Mouse (Mus musculus) adrenal gland, adult 8-10 months (tissue): ENCODE measurements around the gene Srebf1. TPM values are rescaled to one million over a fixed set of nuclear protein-coding genes. Genes with fewer than 3 reads are reported as not detected.

Experiments used
- DNase-seq: peaks from one replicate; pipeline ENCODE4 v3.0.0; 2022
- total RNA-seq, 4 experiments: library from RNA; stranded (reverse); gene quantifications; 2 replicates each; pipeline ENCODE4 v1.2.4; 2022

Gene Srebf1
- total RNA-seq, 4 experiments from 2014 or later: 165 to 367 (median 213) TPM

DNA sequence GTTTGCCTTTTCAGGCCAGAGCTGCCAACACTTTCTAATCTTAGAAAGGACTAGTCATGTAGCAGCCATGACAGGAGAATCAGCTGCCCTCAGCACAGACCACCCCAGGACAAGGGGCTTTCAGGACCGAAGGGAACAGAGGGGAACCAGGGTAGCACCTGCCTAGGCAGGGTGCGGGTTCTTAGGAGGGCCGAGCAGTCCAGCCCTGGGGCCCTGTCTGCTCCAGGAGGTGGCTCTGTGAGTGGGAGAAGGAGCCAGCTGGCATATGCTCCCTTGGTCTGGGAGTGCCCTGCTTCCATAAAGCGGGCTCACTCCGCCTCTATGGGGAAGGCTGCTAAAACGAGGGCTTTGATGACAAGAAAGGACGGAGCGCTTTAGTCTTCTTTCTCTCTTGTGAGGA lies 10.9 kb upstream of the Srebf1 start:
- no peak for DNase-seq

DNA sequence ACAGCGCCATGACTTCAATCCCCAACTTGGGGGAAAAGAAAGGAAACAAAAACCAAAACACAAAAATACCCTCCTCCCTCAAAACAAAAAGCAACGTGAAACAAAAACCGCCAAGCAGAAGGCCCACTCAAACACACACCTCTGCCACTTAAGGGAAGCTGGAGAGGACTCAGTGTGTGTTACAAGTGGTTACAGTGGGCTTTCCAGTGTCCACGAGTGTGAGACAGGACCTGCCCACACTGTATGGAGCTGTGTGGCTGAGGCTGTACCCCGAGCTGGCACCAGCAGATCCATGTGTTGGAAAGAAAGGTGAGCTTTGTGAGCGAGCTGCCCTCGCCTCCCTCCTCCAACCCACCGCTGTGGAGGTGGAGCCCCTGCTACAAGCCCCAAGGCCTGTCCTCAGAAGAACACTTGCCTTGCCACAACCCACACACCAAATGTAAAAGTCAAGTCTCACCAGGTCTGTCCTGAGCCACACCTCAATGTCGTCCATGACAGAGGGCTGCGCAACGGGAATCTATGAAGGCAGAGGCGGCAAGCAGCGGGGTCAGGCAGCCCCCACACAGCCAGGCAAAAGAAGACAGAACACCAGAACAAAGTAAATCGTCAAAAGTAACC lies 10.2 kb upstream of the Srebf1 start:
- no peak for DNase-seq

DNA sequence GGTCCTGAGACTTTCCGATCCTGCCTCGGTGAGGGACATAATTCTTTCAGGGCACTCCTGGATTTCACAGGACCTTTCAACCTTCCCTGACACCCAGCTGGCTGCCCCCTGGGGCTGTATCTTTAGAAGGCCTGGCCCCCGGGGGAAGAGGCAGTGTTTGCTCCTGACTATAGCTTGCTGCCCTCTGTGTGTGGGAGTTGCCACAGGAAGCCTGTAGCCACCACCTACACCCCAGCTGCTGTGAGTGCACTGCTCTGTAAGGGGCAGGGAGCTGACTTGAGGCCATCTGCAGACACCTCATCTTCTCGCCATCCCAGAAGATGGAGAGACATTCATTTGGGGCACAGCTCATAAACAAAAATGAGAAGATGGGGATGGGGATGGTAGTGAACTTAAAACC lies 9.6 kb upstream of the Srebf1 start:
- DNase-seq: no peak

DNA sequence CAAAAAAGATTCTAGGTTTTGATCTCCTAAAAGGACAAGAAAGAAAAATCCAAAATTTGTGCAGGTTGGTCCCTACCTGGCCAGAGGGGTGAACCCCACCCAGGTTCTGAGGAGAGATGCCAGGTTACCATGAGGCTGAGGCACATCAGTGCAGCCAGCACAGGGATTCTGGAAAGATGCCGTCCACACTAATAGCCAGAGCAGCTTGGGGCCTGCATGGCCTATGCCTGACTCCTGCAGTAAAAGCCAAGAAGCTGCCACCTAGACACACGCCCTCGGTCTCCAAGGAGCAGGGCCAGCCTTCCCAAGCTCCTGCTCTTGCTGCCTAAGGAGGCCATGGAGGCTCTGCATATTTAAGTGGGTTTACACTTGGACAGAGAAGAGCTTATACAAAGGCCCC lies 8.9 kb upstream of the Srebf1 start:
- DNase-seq: no peak

DNA sequence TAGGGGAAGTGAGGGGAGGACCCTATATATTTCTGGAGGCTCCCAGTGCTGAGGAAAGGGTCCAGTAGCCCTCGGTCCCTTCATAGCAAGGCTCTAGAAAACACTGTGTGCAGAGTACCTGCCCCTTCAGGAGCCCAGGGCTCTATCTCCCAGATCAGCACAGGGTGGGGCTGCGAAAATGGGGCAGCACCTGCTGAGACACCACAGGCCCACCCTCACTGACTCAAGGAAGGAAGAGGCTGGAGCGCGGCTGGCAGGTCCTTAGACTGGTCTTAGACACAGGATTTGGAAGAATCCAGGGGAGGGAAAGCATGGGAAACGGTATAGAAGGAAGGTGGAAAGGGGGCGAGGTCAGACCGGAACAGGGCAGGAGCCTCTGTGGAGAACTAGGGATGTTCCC lies 8.1 kb upstream of the Srebf1 start:
- DNase-seq: no peak

DNA sequence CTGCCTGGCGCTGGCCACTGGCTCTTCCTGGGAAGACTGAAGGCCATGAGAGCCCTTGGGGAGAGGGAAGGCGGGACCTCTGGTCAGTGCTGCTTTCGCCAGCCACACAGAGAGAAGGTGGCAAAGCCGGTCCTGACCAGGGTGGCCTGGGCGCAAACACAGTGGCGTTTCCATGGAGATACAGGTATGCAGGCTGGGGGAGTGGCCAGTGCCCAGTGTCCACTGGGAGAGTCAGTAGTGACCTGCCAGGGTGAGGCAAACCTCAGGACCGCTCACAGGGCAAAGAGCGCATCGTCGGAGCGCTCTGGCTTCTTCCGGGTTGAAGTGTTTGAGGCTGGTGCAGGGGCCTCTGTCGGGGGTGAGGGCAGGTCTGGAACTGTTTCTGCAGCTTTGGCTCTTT lies 7.4 kb upstream of the Srebf1 start:
- no peak for DNase-seq

DNA sequence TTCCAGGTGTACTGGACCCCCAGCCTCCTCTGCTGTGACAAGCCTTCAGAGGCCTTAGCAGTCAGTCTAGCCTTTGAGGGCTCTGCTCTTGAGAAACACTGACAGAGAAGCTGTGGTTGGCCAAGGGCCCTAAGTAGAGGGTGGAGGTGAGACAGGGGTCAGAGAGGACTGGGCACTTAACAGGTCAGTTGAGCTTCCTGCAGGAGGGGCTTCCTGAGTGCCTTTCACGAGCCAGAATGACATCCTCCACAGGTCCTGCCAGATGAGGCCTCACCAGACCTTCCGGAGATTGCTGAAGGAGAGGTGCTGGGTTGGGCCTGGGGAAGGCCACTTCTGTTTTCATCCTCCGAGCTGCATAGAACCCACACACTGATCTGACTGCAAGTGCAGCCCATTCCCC lies 6.1 kb upstream of the Srebf1 start:
- DNase-seq: peak; percentile 3

DNA sequence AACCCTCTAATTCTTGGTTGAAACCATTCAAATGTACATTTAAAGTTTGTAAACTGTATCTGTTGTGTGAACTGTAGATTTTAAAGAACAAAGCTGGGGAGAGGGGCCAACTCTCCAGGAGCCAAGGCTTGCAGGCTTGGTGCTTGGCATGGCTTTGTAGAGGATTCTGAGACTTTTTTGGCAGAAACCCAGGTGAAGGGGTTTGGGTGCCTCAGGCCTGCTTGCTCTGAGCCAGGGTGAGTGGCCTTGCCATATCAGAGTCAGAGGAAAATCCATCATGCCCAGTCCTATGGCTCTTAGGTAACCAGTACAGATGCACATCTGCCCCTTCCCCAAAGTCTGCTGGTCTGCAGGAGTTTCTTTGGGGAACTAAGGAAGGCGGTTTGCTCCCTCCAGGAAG lies 3.5 kb upstream of the Srebf1 start:
- peak; percentile 52 for DNase-seq

DNA sequence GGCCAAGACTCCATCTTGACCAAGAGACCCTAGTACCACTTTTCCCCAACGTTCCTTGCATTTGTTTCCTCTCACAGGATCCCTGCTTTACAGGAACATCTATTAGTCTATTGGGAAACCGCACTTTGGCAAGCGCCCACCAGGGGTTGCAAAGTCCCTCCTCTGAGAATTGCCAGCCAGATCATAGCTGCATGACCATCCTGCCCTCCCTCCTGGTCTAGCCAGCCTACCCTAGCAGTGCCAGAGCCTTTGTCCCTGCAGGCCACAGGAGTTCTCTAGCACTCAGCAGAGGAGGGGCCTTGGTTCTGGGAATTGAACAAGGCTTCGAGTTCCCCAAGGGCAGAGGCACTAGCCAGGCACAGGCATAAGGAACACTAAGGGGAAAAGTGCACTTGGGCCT lies 2.3 kb upstream of the Srebf1 start:
- peak; percentile 72 for DNase-seq

DNA sequence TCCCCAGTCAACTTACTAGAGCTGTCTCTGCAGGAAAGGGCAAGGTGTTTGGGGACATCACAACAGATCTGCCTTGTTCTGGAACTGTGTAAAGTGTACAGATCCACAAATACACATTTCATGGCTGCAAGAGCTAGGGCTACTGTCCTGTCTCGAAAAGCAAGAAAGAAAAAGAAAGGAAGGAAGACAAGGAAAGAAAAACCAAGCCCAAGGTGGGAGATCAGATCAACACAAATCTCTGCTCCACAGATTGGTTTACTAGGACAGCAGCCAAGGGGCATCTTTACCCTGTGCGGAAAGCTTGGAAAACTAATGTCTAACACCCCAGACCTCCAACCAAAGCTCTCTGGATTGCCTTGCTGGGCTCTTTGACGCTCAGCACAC lies 304 bp downstream of the Srebf1 start:
- no peak for DNase-seq

DNA sequence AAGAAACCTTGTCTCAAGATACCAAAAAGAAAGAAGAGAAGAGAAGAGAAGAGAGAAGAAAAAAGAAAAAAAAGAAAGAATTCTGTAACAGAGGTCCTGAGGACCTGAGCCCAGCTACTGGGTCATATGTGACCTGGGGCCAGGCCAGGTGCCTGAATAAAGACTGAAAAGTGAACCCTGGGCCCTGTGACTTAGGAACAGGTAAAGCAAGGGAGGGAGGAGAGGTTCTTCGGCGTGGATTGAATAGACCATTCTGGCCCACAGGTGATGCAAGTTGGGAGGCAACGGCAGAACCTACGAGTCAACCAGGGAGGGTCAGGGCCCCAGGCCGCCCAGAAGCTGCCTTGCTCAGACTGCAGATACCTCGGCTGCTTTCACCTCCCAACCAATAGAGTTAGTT lies 956 bp downstream of the Srebf1 start:
- no peak for DNase-seq

DNA sequence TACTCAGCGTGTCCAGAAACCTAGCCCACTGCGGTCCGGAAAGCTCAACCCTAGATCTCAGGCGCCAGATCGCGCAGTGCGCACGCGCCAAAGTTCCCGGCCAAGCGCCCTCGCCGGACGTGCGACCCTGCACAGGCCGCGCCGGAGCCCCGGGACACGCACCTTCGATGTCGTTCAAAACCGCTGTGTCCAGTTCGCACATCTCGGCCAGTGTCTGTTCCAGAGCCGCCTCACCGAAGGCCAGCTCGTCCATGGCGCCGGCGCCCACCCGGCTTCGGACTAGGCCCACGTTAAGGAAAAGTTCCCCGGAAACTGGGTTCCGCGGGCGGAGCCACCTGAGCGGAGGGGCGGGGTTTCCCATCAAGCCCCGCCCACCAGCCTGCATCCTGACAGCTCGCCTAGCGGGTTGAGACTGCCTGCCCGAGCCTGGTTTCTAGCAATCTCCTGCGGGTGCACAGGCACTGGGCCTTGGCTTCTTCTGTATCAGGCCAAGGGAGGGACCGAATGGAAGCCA lies 2.0 kb downstream of the Srebf1 start:
- peak; percentile 85 for DNase-seq

DNA sequence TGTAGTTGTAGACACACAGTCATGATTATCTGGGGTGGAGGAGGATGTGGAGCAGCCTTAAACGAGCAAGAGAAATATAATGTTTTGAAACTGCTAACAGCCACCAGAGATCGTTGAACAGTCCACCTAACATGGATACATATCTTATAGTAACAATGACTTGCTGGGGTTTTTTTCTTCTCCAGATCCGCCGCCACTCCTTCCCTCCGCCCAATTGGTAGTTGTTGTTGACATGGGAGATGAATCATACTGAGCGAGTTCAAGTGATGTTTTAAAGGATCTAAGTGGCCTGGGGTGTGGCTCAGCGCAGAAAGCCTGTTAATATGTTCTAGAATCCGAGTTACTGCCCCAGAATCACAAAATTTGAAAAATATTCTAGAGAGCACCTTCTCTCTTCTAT lies 2.8 kb downstream of the Srebf1 start:
- DNase-seq: no peak

DNA sequence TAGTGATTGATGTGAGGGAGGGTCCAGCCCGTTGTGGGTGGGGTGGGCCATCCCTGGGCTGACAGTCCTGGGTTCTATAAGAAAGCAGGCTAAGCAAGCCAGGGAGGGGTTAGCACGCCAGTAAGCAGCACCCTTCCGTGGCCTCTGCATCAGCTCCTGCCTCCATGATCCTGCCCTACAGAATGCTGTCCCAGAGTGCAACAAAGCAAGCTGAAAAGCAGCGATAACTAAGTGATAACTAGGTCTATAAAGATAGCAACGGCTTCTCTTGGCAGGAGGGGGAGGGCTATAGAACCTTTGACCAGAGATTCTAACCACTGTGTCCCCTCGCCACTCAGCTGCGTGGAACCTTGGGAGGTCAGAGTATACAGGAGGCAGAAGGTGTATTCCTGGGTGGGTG lies 4.9 kb downstream of the Srebf1 start:
- DNase-seq: no peak

DNA sequence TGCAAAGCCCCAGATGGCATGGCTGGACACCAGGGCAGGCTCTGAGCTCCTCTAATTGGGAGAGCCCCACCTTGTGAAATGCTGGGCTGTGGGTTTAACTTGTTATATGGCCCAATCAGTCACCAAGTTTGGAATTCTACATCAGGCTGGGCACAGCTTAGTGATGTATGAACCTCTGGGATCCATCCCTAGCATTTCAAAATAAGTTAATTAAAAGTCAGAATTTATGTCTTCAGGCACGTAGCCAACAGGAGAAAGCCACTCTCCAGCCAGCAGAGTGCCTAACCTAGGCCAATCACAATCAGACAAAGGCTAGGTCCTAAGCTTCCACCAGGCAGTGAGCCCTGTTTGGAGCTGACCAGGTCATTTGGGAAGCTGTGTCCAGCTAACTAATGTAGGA lies 5.7 kb downstream of the Srebf1 start:
- DNase-seq: no peak

DNA sequence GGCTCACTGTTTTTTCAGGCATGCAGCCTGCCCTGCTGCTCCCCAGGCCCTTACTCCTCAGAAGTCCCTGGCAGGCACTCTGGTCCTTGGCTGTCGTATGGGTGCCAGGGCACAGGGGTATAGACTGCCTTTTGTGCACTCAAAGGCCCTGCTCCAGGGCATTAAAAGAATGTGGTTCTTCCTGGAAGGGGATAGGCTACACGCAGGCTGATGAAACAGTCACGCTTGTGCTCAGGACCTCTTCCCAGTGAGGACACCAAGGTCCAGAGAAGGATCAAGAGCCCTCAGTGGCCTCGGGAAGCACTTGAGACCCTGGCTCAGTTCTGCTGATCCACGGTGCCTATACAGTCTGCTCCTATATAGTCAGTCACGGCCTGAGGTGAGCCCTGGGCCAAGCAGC lies 9.1 kb downstream of the Srebf1 start:
- no peak for DNase-seq

DNA sequence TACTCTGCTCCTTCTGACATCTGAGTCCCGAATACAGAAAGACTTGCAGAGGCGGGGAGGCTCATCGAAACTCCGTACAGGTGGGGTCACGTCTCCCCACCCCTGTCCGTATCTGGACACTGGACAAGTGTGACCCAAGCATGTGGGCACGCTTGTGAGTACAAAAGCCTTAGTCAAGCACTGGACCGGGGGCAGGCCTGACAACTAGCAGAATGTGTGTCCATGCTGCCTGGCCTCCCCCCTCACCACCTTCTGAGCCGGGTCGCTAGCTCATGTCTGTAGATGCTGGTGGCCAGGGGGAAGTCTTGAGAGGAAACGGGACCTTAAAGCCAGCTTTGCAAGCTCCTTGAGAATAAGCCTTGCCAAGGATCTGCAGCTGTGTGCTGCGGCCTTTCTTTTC lies 10.6 kb downstream of the Srebf1 start:
- DNase-seq: no peak

DNA sequence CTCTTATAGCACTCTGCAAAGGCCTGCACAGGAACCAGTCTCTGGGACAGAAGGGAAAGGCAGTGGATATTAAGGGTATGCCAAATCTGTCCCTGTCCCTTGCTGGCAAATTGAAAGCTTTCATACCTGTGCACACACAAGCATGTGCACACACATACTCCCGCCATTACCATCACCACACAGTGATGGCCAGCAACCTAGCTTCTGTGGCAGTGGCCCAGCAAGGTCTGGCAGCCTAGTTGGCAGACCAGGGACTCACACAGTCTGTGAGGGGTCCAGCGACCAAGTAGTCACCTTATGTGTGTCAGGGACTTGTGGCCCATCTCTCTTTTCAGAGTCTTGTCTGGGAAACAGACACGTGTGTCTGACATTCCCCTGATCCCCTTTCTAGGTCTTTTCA lies 11.2 kb downstream of the Srebf1 start:
- DNase-seq: no peak

DNA sequence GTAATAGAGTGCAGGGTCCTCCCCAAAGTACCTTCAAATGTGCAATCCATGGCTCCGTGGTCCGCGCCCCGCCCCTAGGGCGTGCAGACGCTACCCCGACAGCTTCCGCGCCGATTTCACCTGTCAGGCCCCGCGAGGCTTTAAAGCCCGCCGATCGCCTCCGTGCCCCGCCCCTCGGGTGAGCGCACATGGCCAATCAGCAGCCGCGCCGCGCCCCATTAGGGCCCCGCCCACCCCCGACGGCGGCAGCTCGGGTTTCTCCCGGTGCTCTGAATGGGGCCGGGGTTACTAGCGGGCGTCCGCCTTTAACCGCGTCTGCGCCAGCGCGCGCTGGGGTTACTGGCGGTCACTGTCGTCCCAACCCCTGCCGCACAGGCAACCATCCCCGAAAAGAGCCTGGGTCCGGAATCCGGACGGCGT lies 12.1 kb downstream of the Srebf1 start:
- DNase-seq: peak; percentile 94

DNA sequence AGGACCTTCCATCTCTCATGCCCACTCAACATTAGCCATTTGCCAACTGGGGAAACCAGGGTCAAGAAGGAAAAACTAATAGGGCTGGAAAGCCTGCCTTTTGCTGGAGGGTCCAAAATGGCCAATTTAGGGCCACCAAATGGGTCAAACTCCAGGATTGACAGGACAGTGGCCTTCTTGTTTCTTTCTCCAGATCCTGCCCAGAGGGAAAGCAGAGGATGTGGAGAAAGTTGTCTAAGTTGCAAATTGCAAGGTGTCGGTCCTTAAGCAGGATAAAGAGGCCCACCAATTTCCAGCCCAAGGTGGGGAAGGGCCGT lies 12.5 kb downstream of the Srebf1 start:
- DNase-seq: no peak

DNA sequence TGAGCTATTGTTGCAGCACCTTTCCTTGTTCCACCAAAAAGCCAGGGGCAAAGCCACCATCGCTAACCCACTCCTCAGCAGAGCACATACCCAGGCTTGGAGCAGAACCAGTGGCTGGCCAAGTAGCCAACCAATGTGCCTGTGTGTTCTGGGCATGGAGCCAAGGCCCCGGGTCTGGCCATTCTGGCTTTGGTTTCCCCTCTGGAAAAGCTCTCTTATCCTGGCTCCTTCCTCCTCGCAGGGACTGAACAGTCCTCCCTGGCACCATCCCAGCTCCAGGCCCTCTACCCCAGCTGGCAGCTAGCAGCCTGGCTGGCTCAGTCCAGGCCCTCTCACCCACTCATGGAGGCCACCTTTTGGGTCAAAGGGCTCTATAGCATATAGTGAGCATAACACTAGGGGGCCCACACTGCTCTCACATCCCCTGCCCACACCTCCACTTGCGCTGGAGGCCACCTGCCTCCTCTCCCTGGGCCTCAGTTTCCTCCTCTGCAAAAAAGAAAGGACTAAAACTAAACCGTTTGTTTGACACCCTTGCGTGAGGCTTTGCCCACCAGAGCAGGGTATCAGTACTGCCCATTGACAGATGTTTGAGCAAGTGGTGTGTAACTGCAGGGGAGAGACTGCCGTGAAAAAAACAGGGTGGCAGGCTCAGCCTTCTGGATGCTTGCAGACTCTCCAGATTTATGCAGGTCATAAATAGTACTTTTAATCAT lies 13.0 kb downstream of the Srebf1 start:
- DNase-seq: peak; percentile 79

DNA sequence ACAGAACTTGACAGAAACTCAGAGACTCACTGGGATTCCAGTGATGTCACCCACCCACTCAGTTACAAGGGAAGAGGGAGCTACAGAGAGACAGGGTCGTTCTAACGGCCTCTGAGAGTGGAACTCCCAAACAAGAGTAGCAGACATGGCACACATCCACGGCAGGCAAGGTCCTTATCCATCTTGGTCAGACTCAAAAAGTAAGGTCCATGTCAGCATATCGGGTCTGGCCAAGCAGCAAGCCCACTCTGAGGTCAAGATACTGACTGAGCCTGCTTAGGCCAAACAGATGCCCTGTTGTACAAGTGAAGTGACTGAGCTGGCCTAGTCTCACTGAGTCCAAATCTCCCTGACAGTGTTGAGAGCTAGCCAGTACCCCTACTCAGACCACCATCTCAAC lies 13.7 kb downstream of the Srebf1 start:
- DNase-seq: no peak

DNA sequence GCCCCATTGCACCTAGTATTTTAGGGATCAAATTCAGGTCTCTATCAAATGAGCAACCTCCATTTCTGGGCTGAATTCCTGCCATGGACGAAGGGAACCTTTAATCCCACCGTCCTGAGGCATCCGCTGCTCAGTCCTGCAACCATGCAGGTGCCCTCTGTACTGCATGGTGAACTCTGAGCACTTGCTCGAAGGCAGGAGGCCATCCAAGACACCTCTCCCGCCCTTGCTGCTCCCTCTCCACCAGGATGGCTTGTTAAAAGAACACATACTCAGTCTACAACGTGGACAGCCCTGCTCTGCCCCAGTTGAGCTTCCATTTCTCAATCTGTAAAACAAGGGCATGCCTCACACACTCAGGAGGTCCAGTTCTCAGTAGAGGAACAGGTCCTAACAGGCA lies 14.2 kb downstream of the Srebf1 start:
- no peak for DNase-seq

DNA sequence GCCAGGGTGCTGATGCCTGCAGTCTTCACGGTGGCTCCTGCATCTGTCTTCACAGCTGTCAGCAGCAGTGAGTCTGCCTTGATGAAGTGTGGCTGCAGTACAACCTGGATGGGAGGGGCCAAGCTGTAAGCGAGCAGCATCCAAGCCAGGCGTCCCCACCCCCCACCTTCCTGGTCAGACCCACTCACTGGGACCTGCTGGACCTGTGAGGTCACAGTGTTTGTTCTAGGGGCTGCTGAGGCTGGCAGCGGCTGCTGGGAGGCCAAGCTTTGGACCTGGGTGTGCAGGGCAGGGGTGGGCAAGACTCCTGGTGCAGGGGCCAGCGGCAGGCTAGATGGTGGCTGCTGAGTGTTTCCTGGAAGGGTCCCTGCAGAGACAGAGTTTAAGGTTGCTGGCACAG lies 16.2 kb downstream of the Srebf1 start:
- DNase-seq: no peak

DNA sequence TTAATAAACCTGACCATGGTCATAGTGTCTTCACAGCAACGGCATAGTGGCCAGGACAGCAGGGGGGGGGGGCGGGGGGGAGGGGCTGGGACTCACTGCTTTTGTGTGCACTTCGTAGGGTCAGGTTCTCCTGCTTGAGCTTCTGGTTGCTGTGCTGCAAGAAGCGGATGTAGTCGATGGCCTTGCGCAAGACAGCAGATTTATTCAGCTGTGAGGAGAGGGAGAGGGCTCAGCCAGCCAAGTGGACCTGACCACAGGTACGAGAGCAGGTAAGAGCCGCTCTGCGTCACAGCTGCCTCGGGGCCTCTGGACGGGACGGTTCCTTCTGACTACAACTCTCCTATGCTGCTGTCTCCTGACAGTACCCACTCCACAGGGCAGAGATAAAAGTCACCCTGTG lies 17.4 kb downstream of the Srebf1 start:
- no peak for DNase-seq
